Mouse (Mus musculus) brain, adult 2 months (tissue): ENCODE measurements around the gene Gm21852.
"Not testable (repeated sequence)": the region's sequence is repeated elsewhere in the genome, so short reads cannot be mapped to it uniquely, and the experiment has no call there.

ENCODE experiments used
- DNase-seq: peaks from one replicate; pipeline ENCODE4 v3.0.0; 2011; ENCODE audit warnings: low read depth, low spot score

Gm21852 gene

DNA sequence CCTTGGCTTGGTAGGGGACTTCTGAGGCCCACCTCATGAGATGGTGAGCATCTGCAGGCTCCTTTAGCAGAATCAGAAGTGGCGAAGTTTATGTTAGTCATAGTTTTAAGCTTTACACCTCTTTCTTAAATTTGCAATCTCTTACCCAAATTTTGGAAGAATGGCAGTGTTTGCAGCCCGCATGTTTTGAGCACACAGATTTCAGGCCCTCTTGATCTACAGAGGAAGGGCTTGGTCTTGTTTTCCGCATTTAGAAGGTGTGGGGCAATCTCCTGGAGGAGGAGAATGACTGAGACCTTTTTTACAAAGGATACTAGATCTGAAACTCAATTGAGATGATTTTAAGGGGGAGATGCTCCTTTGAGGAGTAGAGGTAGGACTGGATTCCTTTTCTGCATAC lies at the start of gene Gm21852:
Gene Gm21852 (minus strand): TSS at position 101 of the 400 bp plus-strand sequence.
- DNase-seq = not testable (repeated sequence)
